Mouse (Mus musculus): ENCODE results near the gene Ciita. TPM values are rescaled to one million over a fixed set of nuclear protein-coding genes. Genes with fewer than 3 reads are reported as not detected.

Gene Ciita
- polyA plus RNA-seq, 1 experiment: not detected

DNA sequence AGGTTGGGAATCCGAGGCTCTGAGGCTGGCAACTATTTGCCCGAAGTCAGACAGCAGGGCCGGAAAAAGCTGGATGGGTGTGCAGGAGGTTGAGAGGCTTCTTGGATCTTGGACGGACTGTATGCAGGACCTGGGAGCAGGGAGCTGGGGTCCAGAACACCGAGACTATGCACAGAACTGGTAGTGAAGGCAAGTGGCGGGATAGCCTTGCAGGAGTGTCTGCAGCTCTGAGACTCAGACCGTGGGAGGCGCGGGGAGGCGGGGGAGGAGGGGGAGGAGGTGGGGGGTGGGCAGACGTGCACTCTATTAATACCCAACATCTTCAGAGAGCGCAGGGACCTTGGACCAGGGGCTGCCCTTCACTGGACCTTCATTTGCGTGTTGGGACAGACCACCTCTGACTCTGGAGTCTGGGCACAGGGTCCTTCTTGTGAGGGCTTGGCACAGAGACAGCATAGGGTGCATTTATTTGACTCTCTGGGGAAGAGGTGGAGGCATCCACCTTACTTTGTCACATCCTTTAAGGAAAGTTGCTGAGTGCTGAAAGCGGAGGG is 10.1 kb downstream of the Ciita start:
- no peak overlapping the region for H3K4me3 ChIP-seq (ENCODE audit: insufficient read depth, low read length)
- no peaks in the 10 kb centered on the region; the same call in 1 of the 2 replicates for H3K4me1 ChIP-seq (ENCODE audit: control insufficient read depth, insufficient read depth, low read length)
- TF ChIP-seq POLR2A (IDR thresholded peaks at IDR 0.05; ENCODE audit: low read depth, low read length) (no peak), CTCF (IDR thresholded peaks at IDR 0.05; ENCODE audit: borderline replicate concordance, insufficient read depth, low read length) (no peak)
- H3K27ac ChIP-seq (ENCODE audit: insufficient read depth, low read length): no peak overlapping the region

GRCm38 (mm10) chr16:10490503-10491150 is 10.8 kb downstream of the Ciita start:
- Histone ChIP-seq H3K4me3 (ENCODE audit: insufficient read depth, low read length) (no peak overlapping the region), H3K27ac (ENCODE audit: insufficient read depth, low read length) (no peak overlapping the region), H3K4me1 (ENCODE audit: control insufficient read depth, insufficient read depth, low read length) (no peaks in the 10 kb centered on the region; the same call in 1 of the 2 replicates)
- TF ChIP-seq CTCF (IDR thresholded peaks at IDR 0.05; ENCODE audit: borderline replicate concordance, insufficient read depth, low read length) (no peak), POLR2A (IDR thresholded peaks at IDR 0.05; ENCODE audit: low read depth, low read length) (no peak)

DNA sequence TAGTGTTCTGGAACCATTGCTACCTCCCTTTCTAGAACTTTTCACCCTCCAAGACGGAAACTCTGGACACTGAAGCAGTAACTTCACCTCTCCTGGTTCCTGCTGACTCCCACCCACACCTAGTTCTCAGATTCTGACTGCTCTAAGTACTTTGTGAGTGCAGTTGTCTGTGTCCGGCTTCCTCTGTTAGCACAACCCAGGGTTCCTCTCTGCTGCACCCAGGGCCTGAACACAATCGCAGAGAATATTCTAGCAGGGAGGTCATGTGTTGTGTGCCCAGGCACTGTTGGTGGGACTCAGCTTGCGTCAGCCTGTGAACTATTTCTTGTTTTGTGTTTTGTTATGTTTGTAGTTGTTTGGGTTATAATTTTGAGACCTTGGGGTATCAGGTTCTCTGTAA is 11.9 kb downstream of the Ciita start:
- TF ChIP-seq POLR2A (IDR thresholded peaks at IDR 0.05; ENCODE audit: low read depth, low read length) (no peak), CTCF (IDR thresholded peaks at IDR 0.05; ENCODE audit: borderline replicate concordance, insufficient read depth, low read length) (no peak)
- no peaks in the 10 kb centered on the region; the same call in 1 of the 2 replicates for H3K4me1 ChIP-seq (ENCODE audit: control insufficient read depth, insufficient read depth, low read length)
- H3K4me3 ChIP-seq (ENCODE audit: insufficient read depth, low read length): no peak overlapping the region
- no peak overlapping the region for H3K27ac ChIP-seq (ENCODE audit: insufficient read depth, low read length)

DNA sequence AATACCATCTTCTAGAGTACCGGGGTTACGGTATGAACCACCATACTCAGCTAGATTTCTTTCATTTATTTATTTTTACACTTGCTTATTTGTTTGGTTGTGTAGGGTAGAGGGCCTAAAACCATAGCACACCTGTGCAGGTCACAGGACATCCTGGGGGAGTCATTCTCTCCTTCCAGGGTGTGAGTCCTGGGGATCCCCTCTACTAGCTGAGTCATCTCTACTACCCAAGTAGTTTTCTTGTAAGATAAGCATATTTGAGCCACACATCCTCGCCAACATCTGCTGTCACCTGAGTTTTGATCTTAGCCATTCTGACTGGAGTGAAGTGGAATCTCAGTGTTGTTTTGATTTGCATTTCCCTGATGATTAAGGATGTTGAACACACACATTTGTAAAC is 12.7 kb downstream of the Ciita start:
- no peak overlapping the region for H3K4me3 ChIP-seq (ENCODE audit: insufficient read depth, low read length)
- H3K4me1 ChIP-seq (ENCODE audit: control insufficient read depth, insufficient read depth, low read length): no peaks in the 10 kb centered on the region; the same call in 1 of the 2 replicates
- no peak overlapping the region for H3K27ac ChIP-seq (ENCODE audit: insufficient read depth, low read length)
- TF ChIP-seq CTCF (IDR thresholded peaks at IDR 0.05; ENCODE audit: borderline replicate concordance, insufficient read depth, low read length): no peak
- no peak for TF ChIP-seq POLR2A (IDR thresholded peaks at IDR 0.05; ENCODE audit: low read depth, low read length)

- no peak overlapping the region for H3K27ac ChIP-seq (ENCODE audit: insufficient read depth, low read length)
- no peak for TF ChIP-seq POLR2A (IDR thresholded peaks at IDR 0.05; ENCODE audit: low read depth, low read length)
- TF ChIP-seq CTCF (IDR thresholded peaks at IDR 0.05; ENCODE audit: borderline replicate concordance, insufficient read depth, low read length): no peak
- H3K4me1 ChIP-seq (ENCODE audit: control insufficient read depth, insufficient read depth, low read length): no peaks in the 10 kb centered on the region; the same call in 1 of the 2 replicates
- H3K4me3 ChIP-seq (ENCODE audit: insufficient read depth, low read length): no peak overlapping the region
Measured at GRCm38 (mm10) chr16:10495824-10496298, 16.0 kb downstream of the Ciita start.

- TF ChIP-seq POLR2A (IDR thresholded peaks at IDR 0.05; ENCODE audit: low read depth, low read length): no peak
- no peak for TF ChIP-seq CTCF (IDR thresholded peaks at IDR 0.05; ENCODE audit: borderline replicate concordance, insufficient read depth, low read length)
- Histone ChIP-seq H3K27ac (ENCODE audit: insufficient read depth, low read length) (no peak overlapping the region), H3K4me3 (ENCODE audit: insufficient read depth, low read length) (no peak overlapping the region), H3K4me1 (ENCODE audit: control insufficient read depth, insufficient read depth, low read length) (no peaks in the 10 kb centered on the region; the same call in 1 of the 2 replicates)
Measured at GRCm38 (mm10) chr16:10498096-10498602, 18.3 kb downstream of the Ciita start.

- H3K4me3 ChIP-seq (ENCODE audit: insufficient read depth, low read length): no peak overlapping the region
- H3K4me1 ChIP-seq (ENCODE audit: control insufficient read depth, insufficient read depth, low read length): no peaks in the 10 kb centered on the region; the same call in 1 of the 2 replicates
- H3K27ac ChIP-seq (ENCODE audit: insufficient read depth, low read length): no peak overlapping the region
- TF ChIP-seq POLR2A (IDR thresholded peaks at IDR 0.05; ENCODE audit: low read depth, low read length) (no peak), CTCF (IDR thresholded peaks at IDR 0.05; ENCODE audit: borderline replicate concordance, insufficient read depth, low read length) (no peak)
Measured at GRCm38 (mm10) chr16:10499122-10499521, 19.3 kb downstream of the Ciita start.

DNA sequence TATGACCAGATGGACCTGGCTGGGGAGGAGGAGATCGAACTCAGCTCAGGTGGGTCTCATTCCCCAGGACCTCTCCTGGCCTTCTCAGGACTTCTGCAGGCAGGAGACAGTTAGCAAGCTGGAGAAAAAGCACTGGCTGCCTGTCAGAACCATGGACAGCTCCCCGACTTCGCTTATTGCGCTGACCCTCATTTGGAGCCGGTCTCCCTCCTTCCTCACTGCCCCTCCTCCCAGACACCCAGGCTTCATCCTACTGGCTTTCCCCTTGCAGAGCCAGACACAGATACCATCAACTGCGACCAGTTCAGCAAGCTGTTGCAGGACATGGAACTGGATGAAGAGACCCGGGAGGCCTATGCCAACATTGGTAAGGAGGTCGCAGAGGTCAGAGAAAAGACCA is 22.0 kb downstream of the Ciita start:
- Histone ChIP-seq H3K4me3 (ENCODE audit: insufficient read depth, low read length) (no peak overlapping the region), H3K27ac (ENCODE audit: insufficient read depth, low read length) (no peak overlapping the region), H3K4me1 (ENCODE audit: control insufficient read depth, insufficient read depth, low read length) (no peaks in the 10 kb centered on the region)
- no peak for TF ChIP-seq CTCF (IDR thresholded peaks at IDR 0.05; ENCODE audit: borderline replicate concordance, insufficient read depth, low read length)
- no peak for TF ChIP-seq POLR2A (IDR thresholded peaks at IDR 0.05; ENCODE audit: low read depth, low read length)

DNA sequence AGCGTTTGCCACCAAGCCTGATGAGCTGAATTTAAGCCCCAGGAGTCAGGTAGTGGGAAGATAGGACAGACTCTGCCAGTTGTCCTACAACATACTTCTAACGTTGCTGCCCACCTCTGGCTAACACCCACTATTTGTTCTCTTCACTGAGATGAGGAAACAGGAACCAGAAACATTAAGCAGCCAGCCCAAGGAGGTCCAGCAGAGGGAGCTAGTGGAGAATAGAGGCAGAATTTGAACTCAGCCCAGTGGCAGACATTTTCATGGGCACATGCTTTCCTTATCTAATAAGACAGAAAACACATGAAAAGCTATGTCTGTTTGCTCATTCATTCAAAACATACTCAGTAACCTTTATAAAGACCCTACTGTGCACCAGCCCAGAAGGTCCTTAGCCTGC is 23.2 kb downstream of the Ciita start:
- Histone ChIP-seq H3K4me1 (ENCODE audit: control insufficient read depth, insufficient read depth, low read length) (no peaks in the 10 kb centered on the region), H3K27ac (ENCODE audit: insufficient read depth, low read length) (no peak overlapping the region), H3K4me3 (ENCODE audit: insufficient read depth, low read length) (no peak overlapping the region)
- TF ChIP-seq CTCF (IDR thresholded peaks at IDR 0.05; ENCODE audit: borderline replicate concordance, insufficient read depth, low read length) (no peak), POLR2A (IDR thresholded peaks at IDR 0.05; ENCODE audit: low read depth, low read length) (no peak)

DNA sequence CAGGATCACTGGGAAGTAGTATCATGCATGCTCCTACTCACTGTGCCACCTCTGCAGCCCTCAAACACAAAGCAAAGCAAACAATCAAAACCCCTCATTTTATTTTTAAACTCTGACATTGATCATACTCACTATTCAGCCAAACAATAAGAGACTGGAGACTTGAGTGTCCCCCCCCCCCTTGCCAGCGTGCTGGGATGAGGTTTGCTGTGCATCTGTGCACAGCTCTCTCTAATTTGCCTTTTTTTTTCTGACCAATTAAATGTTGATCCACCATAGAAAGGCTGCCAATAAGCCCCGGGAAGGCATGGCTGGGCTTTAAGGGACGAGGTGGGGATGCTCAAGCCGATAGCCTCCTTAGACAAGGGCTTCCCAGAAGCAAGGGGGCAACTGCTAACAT is 27.6 kb downstream of the Ciita start:
- TF ChIP-seq CTCF (IDR thresholded peaks at IDR 0.05; ENCODE audit: borderline replicate concordance, insufficient read depth, low read length) (no peak), POLR2A (IDR thresholded peaks at IDR 0.05; ENCODE audit: low read depth, low read length) (no peak)
- no peak overlapping the region for H3K4me3 ChIP-seq (ENCODE audit: insufficient read depth, low read length)
- H3K4me1 ChIP-seq (ENCODE audit: control insufficient read depth, insufficient read depth, low read length): no peaks in the 10 kb centered on the region
- no peak overlapping the region for H3K27ac ChIP-seq (ENCODE audit: insufficient read depth, low read length)

Measured in embryonic fibroblast, embryonic 13.5 days (primary cell).